Mouse (Mus musculus): ENCODE data around the gene Ksr2. TPM values are rescaled to one million over a fixed set of nuclear protein-coding genes. Genes with fewer than 3 reads are reported as not detected.

Gene Ksr2
- polyA plus RNA-seq, 1 experiment from 2014 or later = 7.4 TPM

GRCm38 (mm10) chr5:117629570-117629969 lies 215.8 kb downstream of the Ksr2 start:
- H3K9ac ChIP-seq (replicated peaks) = no peak overlapping the region
- H3K4me3 ChIP-seq (replicated peaks) = no peak overlapping the region
- 93% methylated on average over 14 of the region's 14 CpGs for WGBS
- no peaks in the 10 kb centered on the region for H3K36me3 ChIP-seq
- H3K9me3 ChIP-seq (replicated peaks) = no peaks in the 10 kb centered on the region
- no peaks in the 10 kb centered on the region for H3K27me3 ChIP-seq (replicated peaks)
- ATAC-seq (ENCODE audit: low FRiP score) = no peak
- H3K4me2 ChIP-seq = no peak overlapping the region
- peaks cover 8% of the 10 kb centered on the region for H3K4me1 ChIP-seq
- H3K27ac ChIP-seq (replicated peaks) = no peak overlapping the region

DNA sequence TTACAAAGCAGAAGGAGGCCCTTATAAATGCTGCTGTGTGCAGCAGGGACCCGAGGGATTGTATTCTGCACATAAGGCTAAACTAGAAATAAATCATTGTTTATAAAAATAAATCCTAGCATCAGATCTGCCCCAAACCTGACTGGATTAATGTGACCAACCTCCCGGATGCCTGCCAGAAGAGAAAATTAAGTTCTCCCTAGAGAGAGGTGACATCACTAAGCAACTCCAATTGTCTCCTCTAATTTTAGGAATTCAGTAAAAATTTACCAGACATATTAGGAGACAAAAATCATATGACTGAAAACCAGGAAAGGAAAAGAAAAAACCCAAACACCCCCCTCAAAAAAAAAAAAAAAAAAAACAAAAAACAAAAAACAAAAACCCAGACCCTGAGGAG lies 221.4 kb downstream of the Ksr2 start:
- H3K9ac ChIP-seq (replicated peaks) = no peak overlapping the region
- no peaks in the 10 kb centered on the region for H3K27me3 ChIP-seq (replicated peaks)
- no peaks in the 10 kb centered on the region for H3K4me1 ChIP-seq
- WGBS = 55% methylated on average over 2 of the region's 2 CpGs
- no peak overlapping the region for H3K4me2 ChIP-seq
- no peak overlapping the region for H3K4me3 ChIP-seq (replicated peaks)
- no peak for ATAC-seq (ENCODE audit: low FRiP score)
- no peaks in the 10 kb centered on the region for H3K36me3 ChIP-seq
- no peaks in the 10 kb centered on the region for H3K9me3 ChIP-seq (replicated peaks)
- H3K27ac ChIP-seq (replicated peaks) = no peak overlapping the region

- Histone ChIP-seq H3K9me3 (replicated peaks) (no peaks in the 10 kb centered on the region), H3K27me3 (replicated peaks) (no peaks in the 10 kb centered on the region), H3K27ac (replicated peaks) (no peak overlapping the region), H3K4me2 (no peak overlapping the region), H3K4me3 (replicated peaks) (no peak overlapping the region), H3K36me3 (no peaks in the 10 kb centered on the region), H3K9ac (replicated peaks) (no peak overlapping the region), H3K4me1 (no peaks in the 10 kb centered on the region)
- WGBS = 85% methylated on average over 5 of the region's 5 CpGs
- no peak for ATAC-seq (ENCODE audit: low FRiP score)
Observed at GRCm38 (mm10) chr5:117635838-117636237, 222.0 kb downstream of the Ksr2 start.

GRCm38 (mm10) chr5:117641585-117641984 lies 227.8 kb downstream of the Ksr2 start:
- Histone ChIP-seq H3K27ac (replicated peaks) (no peak overlapping the region), H3K9me3 (replicated peaks) (no peaks in the 10 kb centered on the region), H3K4me1 (no peaks in the 10 kb centered on the region), H3K27me3 (replicated peaks) (no peaks in the 10 kb centered on the region), H3K4me3 (replicated peaks) (no peak overlapping the region), H3K36me3 (no peaks in the 10 kb centered on the region), H3K4me2 (no peak overlapping the region), H3K9ac (replicated peaks) (no peak overlapping the region)
- 86% methylated on average over 6 of the region's 6 CpGs for whole genome bisulfite sequencing
- ATAC-seq (ENCODE audit: low FRiP score) = no peak

DNA sequence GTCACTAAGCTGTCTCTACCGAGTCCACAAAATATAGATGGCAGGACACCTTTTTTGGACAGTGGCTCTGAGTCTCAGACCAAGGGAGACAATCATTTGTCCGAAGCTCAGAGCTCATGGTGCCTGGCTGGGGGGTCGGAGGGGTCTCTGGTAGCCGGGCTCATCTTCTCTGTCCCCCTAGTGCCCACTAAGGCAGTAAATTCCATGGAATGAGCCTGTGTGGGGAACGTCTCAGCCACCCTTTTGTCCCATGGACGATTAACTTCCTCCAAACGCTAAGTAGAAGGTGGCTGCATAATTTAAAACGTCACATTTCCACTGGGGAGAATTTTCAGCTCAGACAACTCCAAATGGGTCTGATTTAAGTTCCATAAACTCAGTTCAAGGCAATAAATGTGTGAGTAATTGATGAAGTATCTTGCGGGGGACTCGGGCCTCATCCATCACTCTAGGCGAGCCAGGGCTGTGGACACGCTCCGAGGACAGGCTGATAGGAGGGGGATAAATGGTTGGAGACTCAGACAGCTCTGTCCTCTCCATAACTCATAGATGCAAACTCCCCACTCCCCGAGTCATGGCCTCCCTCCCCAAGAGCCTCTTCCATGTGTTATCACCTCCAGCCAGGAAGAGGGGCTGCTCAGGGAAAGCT lies 237.6 kb downstream of the Ksr2 start:
- Histone ChIP-seq H3K4me3 (replicated peaks) (no peak overlapping the region), H3K9ac (replicated peaks) (no peak overlapping the region), H3K4me2 (no peak overlapping the region), H3K27ac (replicated peaks) (peak overlapping the region; percentile 58), H3K27me3 (replicated peaks) (no peaks in the 10 kb centered on the region), H3K36me3 (no peaks in the 10 kb centered on the region), H3K4me1 (peaks cover 12% of the 10 kb centered on the region), H3K9me3 (replicated peaks) (no peaks in the 10 kb centered on the region)
- WGBS = 30% methylated on average over 14 of the region's 14 CpGs
- ATAC-seq (ENCODE audit: low FRiP score) = peak; percentile 82; the same call in 1 of the 2 replicates

GRCm38 (mm10) chr5:117658641-117659040 lies 244.8 kb downstream of the Ksr2 start:
- H3K4me2 ChIP-seq = no peak overlapping the region
- H3K4me1 ChIP-seq = no peaks in the 10 kb centered on the region
- no peak overlapping the region for H3K27ac ChIP-seq (replicated peaks)
- no peaks in the 10 kb centered on the region for H3K27me3 ChIP-seq (replicated peaks)
- 34% methylated on average over 6 of the region's 6 CpGs for WGBS
- H3K9ac ChIP-seq (replicated peaks) = no peak overlapping the region
- H3K9me3 ChIP-seq (replicated peaks) = no peaks in the 10 kb centered on the region
- no peaks in the 10 kb centered on the region for H3K36me3 ChIP-seq
- H3K4me3 ChIP-seq (replicated peaks) = no peak overlapping the region
- no peak; the same call in 1 of the 2 replicates for ATAC-seq (ENCODE audit: low FRiP score)

DNA sequence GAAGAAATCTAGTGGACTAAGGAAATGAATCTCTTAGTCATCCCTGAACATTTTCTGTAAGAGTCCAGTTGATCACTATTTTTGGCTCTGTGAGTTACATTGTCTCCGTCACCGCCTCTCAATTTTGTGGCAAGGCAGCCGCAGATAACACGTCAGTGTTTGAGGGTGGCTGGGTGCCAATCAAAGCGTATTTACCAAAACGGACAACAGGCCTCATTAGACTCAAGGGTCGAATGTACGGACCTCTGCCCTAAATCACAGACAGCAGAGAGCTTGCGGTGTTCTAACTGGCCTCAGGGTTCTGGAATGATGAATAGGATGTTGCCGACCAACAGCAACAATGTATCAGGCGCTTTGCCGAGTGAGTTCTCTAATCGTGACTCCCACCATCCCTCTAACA lies 245.8 kb downstream of the Ksr2 start:
- no peak overlapping the region for H3K4me2 ChIP-seq
- no peaks in the 10 kb centered on the region for H3K9me3 ChIP-seq (replicated peaks)
- no peak overlapping the region for H3K9ac ChIP-seq (replicated peaks)
- no peaks in the 10 kb centered on the region for H3K36me3 ChIP-seq
- 58% methylated on average over 13 of the region's 13 CpGs for WGBS
- H3K27ac ChIP-seq (replicated peaks) = no peak overlapping the region
- H3K27me3 ChIP-seq (replicated peaks) = no peaks in the 10 kb centered on the region
- no peak for ATAC-seq (ENCODE audit: low FRiP score)
- no peaks in the 10 kb centered on the region for H3K4me1 ChIP-seq
- H3K4me3 ChIP-seq (replicated peaks) = no peak overlapping the region

DNA sequence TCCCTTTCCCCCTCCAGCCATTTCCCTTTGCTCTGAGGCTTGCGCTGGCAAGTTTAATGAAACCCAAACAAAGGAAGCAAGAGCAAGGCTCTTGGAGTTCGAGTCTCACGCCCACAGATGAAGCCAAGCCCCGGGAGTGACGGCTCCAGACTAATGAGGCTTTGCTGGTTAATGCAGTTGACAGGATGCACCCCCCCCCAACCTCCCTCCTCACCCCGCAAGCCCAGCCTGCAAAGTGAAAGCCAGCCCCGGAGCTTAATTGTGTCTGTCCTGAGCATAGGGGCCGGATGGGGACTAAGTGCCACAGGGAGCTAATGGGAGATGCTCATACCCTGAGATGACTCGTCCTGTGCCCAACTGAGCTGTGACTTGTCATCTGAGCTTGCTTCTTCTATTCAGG lies 251.4 kb downstream of the Ksr2 start:
- Histone ChIP-seq H3K4me2 (0 out of 2 replicates have a peak overlapping the region, but pooled peaks have one; percentile 2), H3K4me3 (replicated peaks) (no peak overlapping the region), H3K36me3 (no peaks in the 10 kb centered on the region), H3K27me3 (replicated peaks) (no peaks in the 10 kb centered on the region), H3K9ac (replicated peaks) (no peak overlapping the region), H3K27ac (replicated peaks) (no peak overlapping the region), H3K4me1 (peaks cover 17% of the 10 kb centered on the region), H3K9me3 (replicated peaks) (no peaks in the 10 kb centered on the region)
- WGBS = 12% methylated on average over 9 of the region's 9 CpGs
- ATAC-seq (ENCODE audit: low FRiP score) = no peak; the same call in 1 of the 2 replicates

- Histone ChIP-seq H3K4me3 (replicated peaks) (no peak overlapping the region), H3K9ac (replicated peaks) (no peak overlapping the region), H3K27me3 (replicated peaks) (no peaks in the 10 kb centered on the region), H3K4me1 (peaks cover 23% of the 10 kb centered on the region), H3K36me3 (no peaks in the 10 kb centered on the region), H3K9me3 (replicated peaks) (no peaks in the 10 kb centered on the region), H3K27ac (replicated peaks) (0 out of 2 replicates have a peak overlapping the region, but pooled peaks have one; percentile 23), H3K4me2 (no peak overlapping the region)
- ATAC-seq (ENCODE audit: low FRiP score) = no peak
- WGBS = 33% methylated on average over 3 of the region's 4 CpGs
Observed at GRCm38 (mm10) chr5:117667314-117667713, 253.5 kb downstream of the Ksr2 start.

DNA sequence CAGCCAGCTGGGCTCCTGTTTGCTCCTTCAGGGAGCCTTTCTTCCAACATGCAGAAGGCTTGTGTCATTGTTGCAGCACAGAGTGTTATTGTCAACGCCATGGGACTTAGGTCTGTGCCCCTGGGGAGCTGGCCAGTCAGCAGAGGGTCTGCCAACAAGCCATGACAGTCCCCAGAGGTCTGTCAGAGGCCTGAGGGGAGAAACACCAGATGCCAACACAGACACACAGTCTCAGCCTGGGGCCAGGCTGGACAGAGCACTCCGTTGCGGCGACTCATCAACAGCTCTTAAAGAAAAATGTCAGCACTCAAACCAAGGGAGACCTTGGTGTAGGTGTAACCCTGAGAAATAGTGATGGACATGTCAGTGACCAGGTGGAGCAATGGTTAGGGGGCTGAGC lies 255.5 kb downstream of the Ksr2 start:
- no peaks in the 10 kb centered on the region for H3K27me3 ChIP-seq (replicated peaks)
- no peaks in the 10 kb centered on the region for H3K9me3 ChIP-seq (replicated peaks)
- H3K4me2 ChIP-seq = no peak overlapping the region
- no peak overlapping the region for H3K27ac ChIP-seq (replicated peaks)
- H3K4me1 ChIP-seq = peaks cover 27% of the 10 kb centered on the region
- no peak overlapping the region for H3K4me3 ChIP-seq (replicated peaks)
- no peak overlapping the region for H3K9ac ChIP-seq (replicated peaks)
- H3K36me3 ChIP-seq = no peaks in the 10 kb centered on the region
- ATAC-seq (ENCODE audit: low FRiP score) = no peak
- 64% methylated on average over 4 of the region's 4 CpGs for WGBS

DNA sequence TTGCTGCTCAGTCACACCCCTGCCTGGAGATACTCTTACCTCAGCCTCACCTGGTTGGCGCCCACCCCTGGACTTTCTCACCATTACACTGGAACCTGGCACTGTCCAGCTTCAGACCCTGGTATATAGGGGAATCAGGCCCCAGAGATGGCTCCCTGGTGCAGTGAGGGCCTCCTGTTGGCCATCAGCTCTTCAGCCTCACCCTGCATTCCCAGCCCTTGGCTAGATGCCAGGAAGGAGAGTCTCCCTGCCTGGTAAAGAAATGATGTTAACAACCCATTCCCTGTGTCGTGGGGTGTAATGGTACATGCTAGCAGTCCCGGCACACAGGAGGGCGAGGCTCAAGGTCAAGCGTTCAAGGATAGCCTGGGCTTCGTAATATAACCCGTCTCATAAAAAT lies 256.0 kb downstream of the Ksr2 start:
- Histone ChIP-seq H3K4me1 (peaks cover 25% of the 10 kb centered on the region), H3K4me2 (no peak overlapping the region), H3K27me3 (replicated peaks) (no peaks in the 10 kb centered on the region), H3K4me3 (replicated peaks) (no peak overlapping the region), H3K36me3 (no peaks in the 10 kb centered on the region), H3K27ac (replicated peaks) (no peak overlapping the region), H3K9me3 (replicated peaks) (no peaks in the 10 kb centered on the region), H3K9ac (replicated peaks) (no peak overlapping the region)
- 53% methylated on average over 7 of the region's 7 CpGs for WGBS
- no peak for ATAC-seq (ENCODE audit: low FRiP score)

GRCm38 (mm10) chr5:117671362-117671761 lies 257.6 kb downstream of the Ksr2 start:
- 61% methylated on average over 6 of the region's 6 CpGs for WGBS
- H3K9me3 ChIP-seq (replicated peaks) = no peaks in the 10 kb centered on the region
- no peak for ATAC-seq (ENCODE audit: low FRiP score)

More at GRCm38 (mm10) chr5:117671362-117671761, 257.6 kb downstream of the Ksr2 start:
- no peak overlapping the region for H3K27ac ChIP-seq (replicated peaks)
- H3K9ac ChIP-seq (replicated peaks) = no peak overlapping the region
- H3K27me3 ChIP-seq (replicated peaks) = no peaks in the 10 kb centered on the region
- peaks cover 17% of the 10 kb centered on the region for H3K4me1 ChIP-seq
- H3K4me3 ChIP-seq (replicated peaks) = no peak overlapping the region
- no peak overlapping the region for H3K4me2 ChIP-seq
- H3K36me3 ChIP-seq = no peaks in the 10 kb centered on the region
